Mouse (Mus musculus) embryonic facial prominence, embryonic 13.5 days (tissue): ENCODE measurements at regions not wholly inside any gene's neighbourhood (a gene's known extent, or its start where the extent isn't known, plus 50 kb on each side); places are given as distances from the start of the nearest gene placed in this dataset.

Experiments
- ATAC-seq: fragments of 200-750 bp; cut with Nextera tagmentation; 2 replicates; pipeline ENCODE4 v1.8.0; 2017; ENCODE audit warnings: low read depth; ENCODE audit not compliant: insufficient number of reproducible peaks, insufficient read depth, low FRiP score, low TSS enrichment
- H3K27ac ChIP-seq: fragments of 300-500 bp; sonication (generic); 2 replicates; pipeline ENCODE4 v1.5.1; 2015; ENCODE audit warnings: moderate library complexity, mild to moderate bottlenecking, inconsistent platforms
- H3K27me3 ChIP-seq: fragments of 300-500 bp; sonication (generic); 2 replicates; pipeline ENCODE4 v1.6.1; 2015; ENCODE audit warnings: mild to moderate bottlenecking, inconsistent platforms
- H3K36me3 ChIP-seq: fragments of 300-500 bp; sonication (generic); 2 replicates; pipeline ENCODE4 v1.6.1; 2015; ENCODE audit warnings: mild to moderate bottlenecking, inconsistent platforms
- H3K4me1 ChIP-seq: fragments of 300-500 bp; sonication (generic); 2 replicates; pipeline ENCODE4 v1.6.1; 2015; ENCODE audit warnings: inconsistent platforms
- H3K4me2 ChIP-seq: fragments of 300-500 bp; sonication (generic); 2 replicates; pipeline ENCODE4 v1.6.1; 2015; ENCODE audit warnings: moderate library complexity, mild to moderate bottlenecking, inconsistent platforms
- H3K4me3 ChIP-seq: fragments of 300-500 bp; sonication (generic); 2 replicates; pipeline ENCODE4 v1.5.1; 2015; ENCODE audit warnings: mild to moderate bottlenecking, inconsistent platforms
- H3K9ac ChIP-seq: fragments of 300-500 bp; sonication (generic); 2 replicates; pipeline ENCODE4 v1.6.1; 2015; ENCODE audit warnings: mild to moderate bottlenecking, inconsistent platforms
- H3K9me3 ChIP-seq: fragments of 300-500 bp; sonication (generic); 2 replicates; pipeline ENCODE4 v1.6.1; 2016; ENCODE audit warnings: inconsistent platforms
- WGBS: fragments of 180-500 bp; shearing (Covaris S2); methylation state at CpG from one replicate; pipeline ENCODE4 v1.1.7; 2015; ENCODE audit warnings: mixed read lengths; 5-methylcytosine and 5-hydroxymethylcytosine counted together

DNA sequence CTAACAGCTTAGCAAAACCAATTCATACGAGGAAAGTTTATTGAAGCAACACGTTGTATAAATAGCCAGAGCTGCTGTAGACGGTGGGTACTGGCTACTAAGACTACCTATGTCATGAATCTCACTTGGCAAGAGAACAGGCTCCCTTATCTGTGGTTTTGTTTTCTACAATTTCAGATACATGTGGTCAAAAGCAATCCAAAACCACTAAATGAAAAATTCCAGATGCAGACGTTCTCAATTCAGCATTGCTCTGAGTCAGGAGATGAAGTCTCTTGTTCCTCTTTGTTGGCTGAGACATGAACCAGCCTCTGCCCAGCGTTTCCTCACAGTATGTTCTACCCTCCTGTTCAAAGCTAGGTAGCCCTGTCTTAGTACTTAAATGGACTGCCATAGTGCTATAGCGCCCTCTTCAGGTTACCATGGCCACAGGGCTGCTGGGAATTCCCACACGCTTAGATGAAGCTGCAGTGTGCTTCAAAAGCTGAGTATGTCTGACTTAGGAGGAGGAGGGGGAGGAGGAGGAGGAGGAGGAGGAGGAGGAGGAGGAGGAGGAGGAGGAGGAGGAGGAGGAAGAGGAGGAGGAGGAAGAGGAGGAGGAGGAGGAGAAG, 119.0 kb upstream of the Smyd2 start:
- Histone ChIP-seq H3K36me3 (no peaks in the 10 kb centered on the region), H3K9me3 (no peaks in the 10 kb centered on the region), H3K9ac (no peak overlapping the region), H3K4me1 (peaks cover 14% of the 10 kb centered on the region; the same call in 1 of the 2 replicates), H3K27me3 (no peaks in the 10 kb centered on the region), H3K4me3 (no peak overlapping the region), H3K27ac (no peak overlapping the region), H3K4me2 (no peak overlapping the region)
- no peak for ATAC-seq
- 47% methylated on average over 7 of the region's 7 CpGs for WGBS

DNA sequence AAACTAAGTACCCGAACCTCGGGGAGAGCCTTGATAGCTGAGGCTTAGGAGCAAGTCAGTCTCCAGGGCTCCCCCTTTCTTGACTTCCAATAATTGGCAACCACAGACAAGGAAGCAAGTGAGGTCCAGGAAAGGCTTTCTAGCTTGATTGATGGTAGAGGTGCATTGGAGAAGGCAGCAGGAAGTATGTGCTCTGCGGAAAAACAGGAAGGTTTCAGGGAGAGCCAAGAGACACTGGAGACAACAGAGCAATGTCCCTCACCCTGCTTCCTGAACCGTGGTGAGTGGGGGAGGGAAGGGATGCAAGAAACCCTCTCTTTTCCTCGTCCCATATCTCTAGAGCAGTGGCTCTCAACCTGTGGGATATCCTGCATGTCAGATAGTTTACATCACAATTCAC, 115.9 kb upstream of the Smyd2 start:
- Histone ChIP-seq H3K4me2 (no peak overlapping the region), H3K27me3 (no peaks in the 10 kb centered on the region), H3K4me1 (peaks cover 11% of the 10 kb centered on the region; the same call in 1 of the 2 replicates), H3K9ac (no peak overlapping the region), H3K4me3 (no peak overlapping the region), H3K9me3 (no peaks in the 10 kb centered on the region), H3K27ac (no peak overlapping the region), H3K36me3 (no peaks in the 10 kb centered on the region)
- ATAC-seq: no peak
- WGBS: 36% methylated on average over 5 of the region's 5 CpGs

DNA sequence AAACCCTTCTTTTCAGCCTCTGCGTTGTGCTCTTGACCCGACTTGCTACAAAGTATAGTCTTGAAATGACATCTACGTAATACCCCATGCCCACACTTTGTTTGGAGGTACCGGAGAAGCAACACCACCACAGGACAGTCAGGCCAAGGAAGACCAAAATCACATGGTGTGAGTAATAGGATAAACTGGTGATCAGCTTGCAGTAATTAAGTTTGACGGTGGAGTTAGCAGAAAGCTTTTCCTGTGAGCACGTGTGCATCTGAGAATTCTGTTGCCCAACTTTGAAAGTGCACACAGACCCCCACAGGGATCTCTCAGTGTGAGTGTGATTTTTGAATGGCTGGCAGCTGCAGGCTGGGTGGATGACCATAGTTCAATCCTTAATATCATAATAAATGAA, 114.6 kb upstream of the Smyd2 start:
- H3K27me3 ChIP-seq: no peaks in the 10 kb centered on the region
- no peak overlapping the region for H3K4me2 ChIP-seq
- no peaks in the 10 kb centered on the region for H3K36me3 ChIP-seq
- ATAC-seq: no peak
- H3K9ac ChIP-seq: no peak overlapping the region
- H3K4me3 ChIP-seq: no peak overlapping the region
- peaks cover 11% of the 10 kb centered on the region; the same call in 1 of the 2 replicates for H3K4me1 ChIP-seq
- H3K9me3 ChIP-seq: no peaks in the 10 kb centered on the region
- 34% methylated on average over 6 of the region's 6 CpGs for WGBS
- no peak overlapping the region for H3K27ac ChIP-seq

DNA sequence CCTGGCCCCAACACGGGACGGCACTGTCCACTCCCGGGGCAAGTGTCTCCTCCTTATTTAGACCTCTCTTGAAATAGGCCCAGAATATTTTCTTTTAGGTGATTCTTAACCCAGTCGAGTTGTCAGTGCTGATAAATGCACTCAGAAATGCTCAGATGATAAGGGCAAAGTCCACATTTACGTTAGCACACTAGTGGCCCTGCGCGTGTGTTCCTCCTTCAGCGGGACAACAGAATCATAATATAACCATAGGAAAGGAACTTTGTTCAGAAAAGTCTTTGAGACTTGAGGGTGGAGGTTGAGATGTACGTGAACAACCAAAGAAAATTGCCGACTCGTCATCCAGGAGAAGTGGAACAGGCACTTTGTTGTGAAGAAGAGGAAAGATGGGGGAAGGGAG, 113.8 kb upstream of the Smyd2 start:
- Histone ChIP-seq H3K4me1 (peaks cover 11% of the 10 kb centered on the region; the same call in 1 of the 2 replicates), H3K36me3 (no peaks in the 10 kb centered on the region), H3K9me3 (no peaks in the 10 kb centered on the region), H3K9ac (no peak overlapping the region), H3K4me2 (no peak overlapping the region), H3K27me3 (no peaks in the 10 kb centered on the region), H3K27ac (no peak overlapping the region), H3K4me3 (no peak overlapping the region)
- no peak for ATAC-seq
- WGBS: 90% methylated on average over 11 of the region's 11 CpGs

DNA sequence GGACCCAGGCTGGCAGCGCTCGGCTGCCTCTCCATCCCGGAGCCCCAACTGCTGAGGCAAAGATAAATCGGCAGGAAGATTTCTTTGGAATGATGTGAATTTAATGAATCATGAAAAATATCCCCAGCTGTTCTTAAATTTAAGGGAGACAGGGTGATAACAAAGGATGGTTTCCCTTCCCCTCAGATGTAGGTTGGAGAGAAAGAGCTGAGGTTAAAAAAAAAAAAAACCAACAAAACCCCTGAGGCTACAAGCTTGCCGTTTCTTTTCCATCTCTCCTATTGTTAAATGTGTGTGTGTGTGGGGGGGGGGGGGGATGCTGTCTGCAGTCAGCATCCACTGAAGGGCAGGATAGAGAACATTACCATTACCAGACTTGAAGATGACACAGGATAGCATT, 111.9 kb upstream of the Smyd2 start:
- no peaks in the 10 kb centered on the region for H3K36me3 ChIP-seq
- no peak overlapping the region for H3K9ac ChIP-seq
- H3K27ac ChIP-seq: no peak overlapping the region
- no peak for ATAC-seq
- no peak overlapping the region for H3K4me2 ChIP-seq
- H3K4me1 ChIP-seq: peaks cover 11% of the 10 kb centered on the region; the same call in 1 of the 2 replicates
- H3K27me3 ChIP-seq: no peaks in the 10 kb centered on the region
- H3K4me3 ChIP-seq: no peak overlapping the region
- no peaks in the 10 kb centered on the region for H3K9me3 ChIP-seq
- 23% methylated on average over 5 of the region's 5 CpGs for WGBS

GRCm38 (mm10) chr1:190027536-190027935, 105.4 kb upstream of the Smyd2 start:
- Histone ChIP-seq H3K4me3 (no peak overlapping the region), H3K9ac (no peak overlapping the region), H3K27me3 (no peaks in the 10 kb centered on the region), H3K36me3 (no peaks in the 10 kb centered on the region), H3K4me1 (no peaks in the 10 kb centered on the region), H3K9me3 (no peaks in the 10 kb centered on the region), H3K4me2 (no peak overlapping the region), H3K27ac (no peak overlapping the region)
- 35% methylated on average over 8 of the region's 8 CpGs for WGBS
- ATAC-seq: no peak

DNA sequence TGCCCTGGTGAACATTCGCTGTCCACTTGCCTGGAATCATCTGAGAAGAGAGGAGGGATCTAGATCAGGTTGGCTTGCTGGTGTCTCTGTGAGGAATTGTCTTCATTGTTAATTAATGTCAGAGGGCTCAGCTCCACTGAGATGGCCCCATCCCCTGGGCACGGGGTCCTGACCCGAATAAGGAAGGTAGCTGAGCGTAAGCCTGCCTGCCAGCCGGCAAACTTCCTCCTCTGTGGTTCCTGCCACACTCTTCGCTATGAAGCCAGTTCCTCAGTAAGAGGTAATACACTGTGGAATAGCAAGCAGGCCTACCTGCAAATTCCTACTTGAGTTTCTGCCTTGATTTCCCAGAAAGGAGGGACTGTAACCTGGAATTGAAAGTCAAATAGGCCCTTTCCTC, 87.3 kb upstream of the Smyd2 start:
- no peaks in the 10 kb centered on the region for H3K4me1 ChIP-seq
- no peaks in the 10 kb centered on the region for H3K36me3 ChIP-seq
- H3K9ac ChIP-seq: no peak overlapping the region
- WGBS: 73% methylated on average over 6 of the region's 6 CpGs
- no peaks in the 10 kb centered on the region for H3K9me3 ChIP-seq
- H3K27ac ChIP-seq: no peak overlapping the region
- H3K4me3 ChIP-seq: no peak overlapping the region
- ATAC-seq: no peak
- no peak overlapping the region for H3K4me2 ChIP-seq
- H3K27me3 ChIP-seq: peaks cover 7% of the 10 kb centered on the region

DNA sequence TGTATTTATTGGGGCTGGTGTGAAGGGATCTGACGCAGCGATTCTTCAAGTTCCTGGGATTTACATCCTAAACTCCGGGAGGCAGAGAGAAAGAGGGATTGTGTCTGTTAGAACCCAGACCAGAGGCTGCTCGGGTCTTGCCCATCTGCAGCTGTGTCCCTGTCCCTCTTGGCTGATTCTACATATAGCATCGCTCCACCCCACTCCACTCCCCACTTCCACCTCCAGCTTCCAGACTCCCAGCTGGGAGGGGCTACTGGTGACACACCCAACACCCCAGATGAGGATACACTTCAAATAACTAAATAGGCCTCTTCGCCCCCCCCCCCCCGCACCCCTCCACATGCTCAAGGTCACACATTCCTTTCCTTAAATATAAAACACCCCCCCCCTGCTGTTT, 85.1 kb upstream of the Smyd2 start:
- H3K4me2 ChIP-seq: no peak overlapping the region
- no peaks in the 10 kb centered on the region for H3K36me3 ChIP-seq
- H3K4me3 ChIP-seq: no peak overlapping the region
- H3K27ac ChIP-seq: no peak overlapping the region
- H3K27me3 ChIP-seq: peaks cover 7% of the 10 kb centered on the region
- no peaks in the 10 kb centered on the region for H3K9me3 ChIP-seq
- 51% methylated on average over 7 of the region's 7 CpGs for WGBS
- no peak overlapping the region for H3K9ac ChIP-seq
- ATAC-seq: no peak
- H3K4me1 ChIP-seq: no peaks in the 10 kb centered on the region

- Histone ChIP-seq H3K9me3 (peaks cover 3% of the 10 kb centered on the region; the same call in 1 of the 2 replicates), H3K4me2 (no peak overlapping the region), H3K4me3 (no peak overlapping the region), H3K4me1 (no peaks in the 10 kb centered on the region), H3K27me3 (no peaks in the 10 kb centered on the region), H3K9ac (no peak overlapping the region), H3K36me3 (no peaks in the 10 kb centered on the region), H3K27ac (no peak overlapping the region)
- no peak for ATAC-seq
- 48% methylated on average over 4 of the region's 4 CpGs for WGBS
Measured at GRCm38 (mm10) chr1:190001084-190001483, 78.9 kb upstream of the Smyd2 start.

DNA sequence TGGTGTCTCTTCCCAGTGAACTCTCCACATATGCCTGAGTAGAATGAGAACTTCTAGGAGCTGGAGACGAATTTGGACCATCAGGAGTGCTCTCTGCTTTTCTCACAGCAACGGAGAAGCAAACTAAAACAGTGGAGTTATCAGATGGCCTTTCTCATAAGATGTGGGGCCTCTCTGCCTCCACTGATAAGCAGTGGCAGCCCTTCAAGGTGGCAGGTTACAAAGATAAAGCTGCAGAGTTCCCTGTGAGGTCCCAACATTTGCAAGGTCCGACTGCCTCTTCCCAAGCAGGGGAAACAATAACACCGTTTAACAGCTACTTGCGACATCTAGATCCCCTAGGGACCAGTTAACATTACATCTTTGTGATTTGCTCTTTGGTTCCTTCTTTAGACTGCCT, 71.5 kb upstream of the Smyd2 start:
- 59% methylated on average over 5 of the region's 5 CpGs for WGBS

DNA sequence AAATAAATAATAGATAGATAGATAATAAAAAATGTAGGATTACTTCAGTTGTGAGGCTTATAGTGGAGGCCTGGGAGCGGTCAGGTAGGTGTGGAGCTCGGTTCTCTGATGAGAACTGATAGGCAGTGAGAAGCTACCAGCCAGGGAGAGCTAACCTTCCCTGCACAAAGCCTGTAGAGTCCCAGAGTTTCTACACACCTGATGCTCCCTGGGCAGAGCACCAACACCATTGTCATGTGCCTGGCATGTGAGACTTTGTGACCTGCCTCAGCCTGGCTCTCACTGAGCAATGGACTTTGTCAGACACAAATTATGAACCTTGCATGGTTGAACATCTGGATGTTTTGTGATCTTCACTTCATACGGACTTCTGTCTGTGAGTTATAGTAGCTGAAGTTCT, 71.1 kb upstream of the Smyd2 start:
- H3K9ac ChIP-seq: no peak overlapping the region
- H3K4me1 ChIP-seq: peaks cover 3% of the 10 kb centered on the region; the same call in 1 of the 2 replicates
- no peaks in the 10 kb centered on the region; the same call in 1 of the 2 replicates for H3K9me3 ChIP-seq
- H3K4me3 ChIP-seq: no peak overlapping the region
- H3K4me2 ChIP-seq: no peak overlapping the region
- WGBS: 83% methylated on average over 3 of the region's 3 CpGs
- no peak overlapping the region for H3K27ac ChIP-seq
- H3K27me3 ChIP-seq: peaks cover 9% of the 10 kb centered on the region
- ATAC-seq: no peak
- H3K36me3 ChIP-seq: no peaks in the 10 kb centered on the region

More for the DNA sequence above, 71.5 kb upstream of the Smyd2 start:
- Histone ChIP-seq H3K9ac (no peak overlapping the region), H3K27ac (no peak overlapping the region), H3K27me3 (peaks cover 9% of the 10 kb centered on the region), H3K4me2 (no peak overlapping the region), H3K9me3 (no peaks in the 10 kb centered on the region; the same call in 1 of the 2 replicates), H3K36me3 (no peaks in the 10 kb centered on the region), H3K4me1 (peaks cover 3% of the 10 kb centered on the region; the same call in 1 of the 2 replicates), H3K4me3 (no peak overlapping the region)
- no peak for ATAC-seq

- 86% methylated on average over 3 of the region's 3 CpGs for WGBS
- H3K4me2 ChIP-seq: no peak overlapping the region
- H3K36me3 ChIP-seq: no peaks in the 10 kb centered on the region
- H3K4me3 ChIP-seq: no peak overlapping the region
- no peak overlapping the region for H3K9ac ChIP-seq
- ATAC-seq: no peak
- H3K4me1 ChIP-seq: peaks cover 3% of the 10 kb centered on the region; the same call in 1 of the 2 replicates
- no peaks in the 10 kb centered on the region for H3K9me3 ChIP-seq
- H3K27me3 ChIP-seq: peaks cover 9% of the 10 kb centered on the region
- H3K27ac ChIP-seq: no peak overlapping the region
Measured at GRCm38 (mm10) chr1:189991089-189991488, 68.9 kb upstream of the Smyd2 start.
